Mouse (Mus musculus) 416B (cell line): ENCODE data around the gene Tagap1.
"Not testable (repeated sequence)": the region's sequence is repeated elsewhere in the genome, so short reads cannot be mapped to it uniquely, and the experiment has no call there.

Experiments used
- DNase-seq: peaks from one replicate; pipeline ENCODE4 v3.0.0; 2011; ENCODE audit warnings: low read depth

The Tagap1 gene

GRCm38 (mm10) chr17:6960776-6961175, at the start of gene Tagap1:
Gene Tagap1 (minus strand): TSS chr17:6961156.
- peak; percentile 16 for DNase-seq

GRCm38 (mm10) chr17:7009901-7010300, 48.9 kb upstream of the Tagap1 start:
- peak; percentile 2 for DNase-seq

- DNase-seq = not testable (repeated sequence)
Observed at GRCm38 (mm10) chr17:7009440-7009839, 48.5 kb upstream of the Tagap1 start.

GRCm38 (mm10) chr17:7008885-7009284, 47.9 kb upstream of the Tagap1 start:
- not testable (repeated sequence) for DNase-seq

GRCm38 (mm10) chr17:7005646-7006045, 44.7 kb upstream of the Tagap1 start:
- not testable (repeated sequence) for DNase-seq

GRCm38 (mm10) chr17:7003392-7003791, 42.4 kb upstream of the Tagap1 start:
- not testable (repeated sequence) for DNase-seq

- DNase-seq = not testable (repeated sequence)
Observed at GRCm38 (mm10) chr17:7001790-7002585, 41.0 kb upstream of the Tagap1 start.

- not testable (repeated sequence) for DNase-seq
Observed at GRCm38 (mm10) chr17:6997778-6998490, 37.0 kb upstream of the Tagap1 start.

- not testable (repeated sequence) for DNase-seq
Observed at GRCm38 (mm10) chr17:6996826-6997225, 35.9 kb upstream of the Tagap1 start.

- DNase-seq = not testable (repeated sequence)
Observed at GRCm38 (mm10) chr17:6995504-6995903, 34.5 kb upstream of the Tagap1 start.

- peak; percentile 24 for DNase-seq
Observed at GRCm38 (mm10) chr17:6986118-6986517, 25.2 kb upstream of the Tagap1 start.

GRCm38 (mm10) chr17:6980144-6980543, 19.2 kb upstream of the Tagap1 start:
- DNase-seq = not testable (repeated sequence)

- DNase-seq = peak; percentile 14
Observed at GRCm38 (mm10) chr17:6979380-6979779, 18.4 kb upstream of the Tagap1 start.

- peak; percentile 9 for DNase-seq
Observed at GRCm38 (mm10) chr17:6978287-6979248, 17.6 kb upstream of the Tagap1 start, which contains the start of gene Gm49721. Gene Gm49721 (plus strand): TSS chr17:6978904.

GRCm38 (mm10) chr17:6974985-6975384, 14.0 kb upstream of the Tagap1 start:
- not testable (repeated sequence) for DNase-seq

GRCm38 (mm10) chr17:6972836-6973396, 12.0 kb upstream of the Tagap1 start:
- DNase-seq = not testable (repeated sequence)

GRCm38 (mm10) chr17:6971238-6971637, 10.3 kb upstream of the Tagap1 start:
- not testable (repeated sequence) for DNase-seq

GRCm38 (mm10) chr17:6970334-6970733, 9.4 kb upstream of the Tagap1 start, which contains the start of gene Rnaset2b:
Gene Rnaset2b (plus strand): TSS chr17:6970634.
- DNase-seq = not testable (repeated sequence)

GRCm38 (mm10) chr17:6967673-6968072, 6.7 kb upstream of the Tagap1 start:
- not testable (repeated sequence) for DNase-seq

GRCm38 (mm10) chr17:6965364-6965763, 4.4 kb upstream of the Tagap1 start:
- DNase-seq = peak; percentile 33

- DNase-seq = peak; percentile 34
Observed at GRCm38 (mm10) chr17:6962936-6963335, 2.0 kb upstream of the Tagap1 start.
